Mouse (Mus musculus) testis, adult 2 months (tissue): Measurements from ENCODE around the gene Ttc7. TPM values are rescaled to one million over a fixed set of nuclear protein-coding genes. Genes with fewer than 3 reads are reported as not detected.

Experiments used
- H3K27ac ChIP-seq: fragments of 200-500 bp; 2 replicates; pipeline ENCODE4 v1.5.1; 2012; ENCODE audit warnings: low read depth, low read length; ENCODE audit not compliant: control insufficient read depth, insufficient read depth
- H3K27me3 ChIP-seq: fragments of 200-500 bp; 2 replicates; pipeline ENCODE4 v1.6.1; 2012; ENCODE audit warnings: mild to moderate bottlenecking, low read length, moderate library complexity; ENCODE audit not compliant: control insufficient read depth, insufficient read depth
- H3K36me3 ChIP-seq: fragments of 200-500 bp; 2 replicates; pipeline ENCODE4 v1.6.1; 2012; ENCODE audit warnings: mild to moderate bottlenecking, low read length; ENCODE audit not compliant: control insufficient read depth, insufficient read depth
- H3K4me1 ChIP-seq: fragments of 200-500 bp; 2 replicates; pipeline ENCODE4 v1.6.1; 2012; ENCODE audit warnings: low read length; ENCODE audit not compliant: control insufficient read depth, insufficient read depth
- H3K4me3 ChIP-seq: fragments of 200-500 bp; 2 replicates; pipeline ENCODE4 v1.5.1; 2012; ENCODE audit warnings: low read depth, mild to moderate bottlenecking, low read length, moderate library complexity, mixed read lengths; ENCODE audit not compliant: control insufficient read depth
- CTCF ChIP-seq: fragments of 200-500 bp; IDR thresholded peaks from 2 replicates; pipeline ENCODE4 v1.5.1; 2012; ENCODE audit warnings: low read depth, mild to moderate bottlenecking, inconsistent platforms, low read length, moderate library complexity; ENCODE audit not compliant: control insufficient read depth, insufficient read depth, insufficient replicate concordance
- POLR2A ChIP-seq: fragments of 200-500 bp; IDR thresholded peaks from 2 replicates; pipeline ENCODE4 v1.6.1; 2012; ENCODE audit warnings: low read depth, mild to moderate bottlenecking, inconsistent platforms, low read length, moderate library complexity; ENCODE audit not compliant: control insufficient read depth
- polyA plus RNA-seq: library from polyadenylated mRNA; depleted of rRNA; stranded (reverse); fragments of >200 nt; gene quantifications from 2 replicates; pipeline ENCODE4 v1.2.3, GENCODE M21; 2012

The Ttc7 gene
- polyA plus RNA-seq, 1 experiment: 71.5 TPM

- Histone ChIP-seq H3K27ac (no peak overlapping the region), H3K4me3 (no peak overlapping the region), H3K27me3 (no peaks in the 10 kb centered on the region), H3K4me1 (peaks cover 3% of the 10 kb centered on the region; the same call in 1 of the 2 replicates), H3K36me3 (no peaks in the 10 kb centered on the region)
- TF ChIP-seq POLR2A (no peak), CTCF (no peak)
Observed at GRCm38 (mm10) chr17:87369270-87369759, 86.6 kb downstream of the Ttc7 start.

- TF ChIP-seq POLR2A (no peak), CTCF (no peak)
- H3K27me3 ChIP-seq: no peaks in the 10 kb centered on the region
- H3K36me3 ChIP-seq: no peaks in the 10 kb centered on the region
- H3K4me1 ChIP-seq: peaks cover 17% of the 10 kb centered on the region
- no peak overlapping the region for H3K4me3 ChIP-seq
- H3K27ac ChIP-seq: no peak overlapping the region
Observed at GRCm38 (mm10) chr17:87372189-87372588, 89.5 kb downstream of the Ttc7 start.

GRCm38 (mm10) chr17:87373327-87373726 lies 90.6 kb downstream of the Ttc7 start:
- TF ChIP-seq POLR2A (no peak), CTCF (no peak)
- H3K4me1 ChIP-seq: peaks cover 21% of the 10 kb centered on the region
- no peaks in the 10 kb centered on the region for H3K36me3 ChIP-seq
- H3K27ac ChIP-seq: no peak overlapping the region
- H3K27me3 ChIP-seq: no peaks in the 10 kb centered on the region
- H3K4me3 ChIP-seq: no peak overlapping the region

- no peak overlapping the region for H3K4me3 ChIP-seq
- peaks cover 19% of the 10 kb centered on the region for H3K4me1 ChIP-seq
- no peaks in the 10 kb centered on the region for H3K36me3 ChIP-seq
- TF ChIP-seq POLR2A: no peak
- no peak for TF ChIP-seq CTCF
- no peaks in the 10 kb centered on the region for H3K27me3 ChIP-seq
- H3K27ac ChIP-seq: no peak overlapping the region
Observed at GRCm38 (mm10) chr17:87375941-87376511, 93.3 kb downstream of the Ttc7 start.

- TF ChIP-seq POLR2A (no peak), CTCF (no peak)
- Histone ChIP-seq H3K27ac (no peak overlapping the region; the same call in 1 of the 2 replicates), H3K4me1 (peaks cover 19% of the 10 kb centered on the region), H3K27me3 (no peaks in the 10 kb centered on the region), H3K36me3 (no peaks in the 10 kb centered on the region), H3K4me3 (no peak overlapping the region)
Observed at GRCm38 (mm10) chr17:87376831-87377471, 94.3 kb downstream of the Ttc7 start.

GRCm38 (mm10) chr17:87377536-87377935 lies 94.8 kb downstream of the Ttc7 start:
- Histone ChIP-seq H3K4me3 (no peak overlapping the region), H3K27me3 (no peaks in the 10 kb centered on the region), H3K27ac (peak overlapping the region; percentile 60; the same call in 1 of the 2 replicates), H3K4me1 (peaks cover 19% of the 10 kb centered on the region), H3K36me3 (no peaks in the 10 kb centered on the region)
- TF ChIP-seq POLR2A: no peak
- no peak for TF ChIP-seq CTCF

GRCm38 (mm10) chr17:87378354-87379159 lies 95.9 kb downstream of the Ttc7 start:
- Histone ChIP-seq H3K27ac (no peak overlapping the region), H3K36me3 (no peaks in the 10 kb centered on the region), H3K4me1 (peaks cover 19% of the 10 kb centered on the region), H3K4me3 (no peak overlapping the region), H3K27me3 (no peaks in the 10 kb centered on the region)
- TF ChIP-seq CTCF (no peak), POLR2A (no peak)
